Comparison of ENCODE assay signal across 16 mouse cellular contexts in the genomic region with DNA sequence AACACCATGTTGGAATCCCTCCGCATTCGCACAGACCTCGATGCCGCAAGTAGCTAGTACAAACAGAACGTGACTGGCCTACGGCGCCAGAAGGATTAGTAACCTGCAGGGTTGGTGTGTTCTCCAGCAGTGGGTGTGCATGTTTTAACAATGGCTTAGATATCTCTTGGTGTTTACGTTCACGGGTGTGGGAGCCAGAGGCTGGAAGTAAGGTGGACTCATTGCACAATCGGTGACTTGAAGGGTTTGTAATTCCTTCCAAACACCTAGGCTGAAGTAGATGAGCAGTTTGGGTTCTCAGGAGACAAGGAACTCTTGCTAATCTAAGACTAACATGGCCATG. TPM values are rescaled to one million over a fixed set of nuclear protein-coding genes. Genes with fewer than 3 reads are reported as not detected.
DNase-seq lines count a peak whose midpoint lies in the region; ATAC-seq and TF ChIP-seq lines count a peak whose summit lies in the region.
"Had no signal": no experiment of that assay in that cellular context is flagged by ENCODE, and none has a peak within 500 bp of the region (broad histone marks: within the 10 kb centered on the region; RNA-seq: fewer than 3 reads in every experiment).

No protein-coding gene starts in this region.

- DNase-seq in forebrain, postnatal 0 days = no peak
- no peak for DNase-seq in forebrain, embryonic 10.5 days (ENCODE audit: extremely low spot score, low spot score)
- DNase-seq in lung, embryonic 14.5 days = no peak
- DNase-seq in lung, postnatal 4 days = no peak
- peak; percentile 12 for DNase-seq in urinary bladder, postnatal 14 days (ENCODE audit: low spot score)
- DNase-seq in urinary bladder, adult 2 months (ENCODE audit: low spot score) = no peak
- no peak for DNase-seq in cerebellum, postnatal 25 days
- DNase-seq in adrenal gland, postnatal 36 days = no peak
- DNase-seq: adrenal gland, postnatal 10 days; B cell, adult 2 months; cerebellum, adult 18-20 months; heart, postnatal 36 days; liver; thymus, postnatal 4 days had no signal

- no peak for TF ChIP-seq CTCF in forebrain, postnatal 0 days (IDR thresholded peaks at IDR 0.05; ENCODE audit: low read depth)
- TF ChIP-seq CTCF in lung, embryonic 14.5 days (IDR thresholded peaks at IDR 0.05; ENCODE audit: low read depth) = no peak

- peaks cover 56% of the 10 kb centered on the region for H3K36me3 ChIP-seq in forebrain, postnatal 0 days (ENCODE audit: insufficient read depth)
- peaks cover 70% of the 10 kb centered on the region for H3K36me3 ChIP-seq in forebrain, embryonic 10.5 days (replicated peaks)
- peaks cover 50% of the 10 kb centered on the region for H3K36me3 ChIP-seq in lung, embryonic 14.5 days (ENCODE audit: insufficient read depth)

- H3K27me3 ChIP-seq in forebrain, postnatal 0 days (ENCODE audit: insufficient read depth, low read length) = no peaks in the 10 kb centered on the region
- H3K27me3 ChIP-seq in forebrain, embryonic 10.5 days (ENCODE audit: poor library complexity, severe bottlenecking) = no peaks in the 10 kb centered on the region
- H3K27me3 ChIP-seq in lung, embryonic 14.5 days (ENCODE audit: insufficient read depth, low read length) = no peaks in the 10 kb centered on the region
- H3K27me3 ChIP-seq: heart, embryonic 12.5 days had no signal

- no peaks in the 10 kb centered on the region for H3K9me3 ChIP-seq in forebrain, postnatal 0 days (ENCODE audit: low read length)
- H3K9me3 ChIP-seq in forebrain, embryonic 10.5 days = no peaks in the 10 kb centered on the region
- H3K9me3 ChIP-seq in lung, embryonic 14.5 days (ENCODE audit: low read depth, low read length) = no peaks in the 10 kb centered on the region
- H3K9me3 ChIP-seq: heart, embryonic 12.5 days had no signal

- 76% methylated on average over 10 of the region's 10 CpGs for WGBS in forebrain, postnatal 0 days
- WGBS in forebrain, embryonic 10.5 days = 90% methylated on average over 10 of the region's 10 CpGs
- 77% methylated on average over 10 of the region's 10 CpGs for WGBS in lung, embryonic 14.5 days

- no peak overlapping the region for H3K4me2 ChIP-seq in forebrain, postnatal 0 days (ENCODE audit: low read depth)
- no peak overlapping the region for H3K4me2 ChIP-seq in lung, embryonic 14.5 days
- H3K4me2 ChIP-seq: heart, embryonic 12.5 days had no signal

- H3K4me3 ChIP-seq in forebrain, postnatal 0 days (ENCODE audit: low read depth, low read length) = no peak overlapping the region
- H3K4me3 ChIP-seq in forebrain, embryonic 10.5 days = no peak overlapping the region
- no peak overlapping the region for H3K4me3 ChIP-seq in lung, embryonic 14.5 days (ENCODE audit: low read depth, low read length)
- H3K4me3 ChIP-seq: heart, embryonic 12.5 days had no signal

- ATAC-seq in forebrain, postnatal 0 days = no peak
- 0 out of 2 replicates have a peak, but pooled peaks have one; percentile 15 for ATAC-seq in lung, embryonic 14.5 days (ENCODE audit: insufficient read depth)

- no peaks in the 10 kb centered on the region for H3K4me1 ChIP-seq in forebrain, postnatal 0 days (ENCODE audit: insufficient read depth)
- no peaks in the 10 kb centered on the region for H3K4me1 ChIP-seq in forebrain, embryonic 10.5 days
- no peaks in the 10 kb centered on the region for H3K4me1 ChIP-seq in lung, embryonic 14.5 days (ENCODE audit: insufficient read depth)

- no peak overlapping the region for H3K9ac ChIP-seq in forebrain, postnatal 0 days
- H3K9ac ChIP-seq in lung, embryonic 14.5 days = no peak overlapping the region
- H3K9ac ChIP-seq: heart, embryonic 12.5 days had no signal

- H3K27ac ChIP-seq in forebrain, postnatal 0 days (ENCODE audit: low read depth, low read length) = 0 out of 2 replicates have a peak overlapping the region, but pooled peaks have one; percentile 21
- H3K27ac ChIP-seq in forebrain, embryonic 10.5 days = no peak overlapping the region
- H3K27ac ChIP-seq in lung, embryonic 14.5 days (ENCODE audit: low read depth) = no peak overlapping the region
- H3K27ac ChIP-seq: macrophage had no signal

RNA-seq across cellular contexts. Expression of a gene that starts 20.1 kb away (rescaled TPM):
- total RNA-seq in forebrain, postnatal 0 days (2014; rRNA removed) = 392 and 404 TPM in 2 replicates
- 334 and 452 TPM in 2 replicates for polyA plus RNA-seq in forebrain, postnatal 0 days (2015; fragmentation: Nextera tagmentation; extraction: Ambion mirVana)
- 340 and 341 TPM in 2 replicates for polyA plus RNA-seq in forebrain, embryonic 10.5 days (2016; fragmentation: Nextera tagmentation; extraction: Ambion mirVana)
- polyA plus RNA-seq in lung, embryonic 14.5 days (2014; fragmentation: Nextera tagmentation; extraction: Ambion mirVana) = 126 and 142 TPM in 2 replicates
- polyA plus RNA-seq in urinary bladder, adult 2 months (2012; rRNA removed) = 58.2 and 74.9 TPM in 2 replicates
- 100 to 1,000 TPM; 300 to 363 TPM for total RNA-seq in adrenal gland, postnatal 36 days (2021)

RNA-seq across cellular contexts. Expression of a gene that starts 45.4 kb away (rescaled TPM):
- 11.2 and 11.3 TPM in 2 replicates for total RNA-seq in forebrain, postnatal 0 days (2014; rRNA removed)
- 7.5 and 8.7 TPM in 2 replicates for polyA plus RNA-seq in forebrain, postnatal 0 days (2015; fragmentation: Nextera tagmentation; extraction: Ambion mirVana)
- 3.3 and 3.5 TPM in 2 replicates for polyA plus RNA-seq in forebrain, embryonic 10.5 days (2016; fragmentation: Nextera tagmentation; extraction: Ambion mirVana)
- 0.91 and 0.93 TPM in 2 replicates for polyA plus RNA-seq in lung, embryonic 14.5 days (2014; fragmentation: Nextera tagmentation; extraction: Ambion mirVana)
- 0.41 and 0.83 TPM in 2 replicates for polyA plus RNA-seq in urinary bladder, adult 2 months (2012; rRNA removed)
- total RNA-seq in adrenal gland, postnatal 36 days (2021) = 1 to 10 TPM in 1 of 2 experiments, under 1 TPM in 1; 0.83 to 3.2 TPM
